Mouse (Mus musculus) ES-E14 (cell line): ENCODE results near the gene Plxnb3. TPM values are rescaled to one million over a fixed set of nuclear protein-coding genes. Genes with fewer than 3 reads are reported as not detected.

Source experiments
- DNase-seq: peaks from one replicate; pipeline ENCODE4 v3.0.0-alpha.2; 2013; ENCODE audit warnings: low read depth, low spot score
- H3K27ac ChIP-seq: 2 replicates; pipeline ENCODE4 v1.5.1; 2012; ENCODE audit warnings: low read depth, mild to moderate bottlenecking, low read length, moderate library complexity, mixed read lengths; ENCODE audit not compliant: poor library complexity, insufficient read depth, severe bottlenecking
- H3K36me3 ChIP-seq: 2 replicates; pipeline ENCODE4 v1.6.1; 2012; ENCODE audit warnings: mild to moderate bottlenecking, low read length, moderate library complexity, mixed read lengths; ENCODE audit not compliant: control insufficient read depth, poor library complexity, insufficient read depth, severe bottlenecking
- H3K4me1 ChIP-seq, 2 experiments: fragments of 150-350 bp in 1 of 2; sonication (generic) in 1 of 2; 2 replicates each; pipeline ENCODE4 v1.6.1; 2012; ENCODE audit warnings: low read length in 2 of 2, mild to moderate bottlenecking in 1 of 2, mixed read lengths in 1 of 2; ENCODE audit not compliant: control insufficient read depth in 2 of 2, insufficient read depth in 2 of 2, poor library complexity in 1 of 2
- H3K4me3 ChIP-seq, 2 experiments: fragments of 150-350 bp in 1 of 2; sonication (generic) in 1 of 2; 2 replicates each; pipeline ENCODE4 v1.5.1; 2012; ENCODE audit warnings: low read length in 2 of 2, low read depth in 1 of 2, mild to moderate bottlenecking in 1 of 2, mixed read lengths in 1 of 2; ENCODE audit not compliant: insufficient read depth in 1 of 2, poor library complexity in 1 of 2, severe bottlenecking in 1 of 2
- H3K9ac ChIP-seq: 2 replicates; pipeline ENCODE4 v1.6.1; 2012; ENCODE audit warnings: low read depth, mild to moderate bottlenecking, low read length, mixed read lengths; ENCODE audit not compliant: poor library complexity, insufficient read depth, severe bottlenecking
- H3K9me3 ChIP-seq: fragments of 150-350 bp; sonication (generic); 2 replicates; pipeline ENCODE4 v1.6.1; 2012; ENCODE audit warnings: low read depth, mild to moderate bottlenecking, low read length; ENCODE audit not compliant: control insufficient read depth, insufficient read depth
- CHD2 ChIP-seq: IDR thresholded peaks from 2 replicates; pipeline ENCODE4 v1.6.1; 2014; ENCODE audit warnings: mild to moderate bottlenecking, low read depth, low read length, inconsistent platforms
- HCFC1 ChIP-seq: IDR thresholded peaks from 2 replicates; pipeline ENCODE4 v1.6.1; 2012; ENCODE audit warnings: low read length, inconsistent platforms, borderline replicate concordance; ENCODE audit not compliant: insufficient read depth
- MAFK ChIP-seq: IDR thresholded peaks from 2 replicates; pipeline ENCODE4 v1.6.1; 2014; ENCODE audit warnings: mild to moderate bottlenecking, low read depth, low read length, inconsistent platforms; ENCODE audit not compliant: insufficient read depth
- ZC3H11A ChIP-seq: IDR thresholded peaks from 2 replicates; pipeline ENCODE4 v1.6.1; 2012; ENCODE audit warnings: low read depth, mild to moderate bottlenecking, inconsistent platforms, low read length, borderline replicate concordance
- ZNF384 ChIP-seq: IDR thresholded peaks from 2 replicates; pipeline ENCODE4 v1.6.1; 2012; ENCODE audit warnings: low read depth, low read length, inconsistent platforms
- in situ Hi-C, 2 experiments: fragments of 600-800 bp; cut with MboI; formaldehyde crosslinking; loops; one replicate each; pipeline ENCODE4 v1.15.1; 2025; ENCODE audit warnings: low sequenced_read_pairs in 2 of 2, inconsistent platforms in 1 of 2; ENCODE audit not compliant: unreplicated experiment in 2 of 2
- total RNA-seq: library from RNA; depleted of rRNA; stranded (reverse); fragments of 300-350 nt; gene quantifications from 2 replicates; pipeline ENCODE4 v1.2.3, GENCODE M21; 2012

Plxnb3 gene
- total RNA-seq, 1 experiment, result 0.27 TPM

DNA sequence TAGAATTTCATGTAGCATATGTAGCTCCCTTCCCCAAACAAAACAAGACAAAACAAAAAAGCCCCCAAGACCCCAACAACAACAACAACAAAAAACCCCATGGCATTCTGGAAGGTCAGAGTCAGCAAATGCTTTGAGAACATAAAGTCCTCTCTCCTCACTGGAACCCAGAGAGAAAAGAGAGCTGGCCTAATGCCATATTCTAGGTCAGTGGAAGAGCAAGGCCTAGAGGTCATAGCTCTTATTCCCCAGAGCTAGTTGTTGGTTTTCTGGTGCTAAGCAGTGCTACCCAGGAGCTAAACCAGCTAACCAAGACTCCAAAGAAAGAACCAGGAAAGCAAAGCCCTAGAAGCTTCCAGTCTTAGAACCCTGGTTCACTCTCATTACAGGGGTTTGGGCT, 28.8 kb downstream of the Plxnb3 start:
- in situ Hi-C loops, result no loop called here
- H3K4me3 ChIP-seq, result peak overlapping the region; percentile 89 to 92
- H3K36me3 ChIP-seq, result peaks cover 20% of the 10 kb centered on the region
- H3K4me1 ChIP-seq, result peaks cover 2 to 3% of the 10 kb centered on the region in 2 experiments; a peak in 2 of 4 replicates
- peak overlapping the region; percentile 91 for H3K9ac ChIP-seq
- no peaks in the 10 kb centered on the region for H3K9me3 ChIP-seq
- DNase-seq, result no peak
- no peak for TF ChIP-seq MAFK
- no peak for TF ChIP-seq ZNF384
- TF ChIP-seq CHD2, result no peak
- TF ChIP-seq ZC3H11A, result no peak
- TF ChIP-seq HCFC1, result no peak
- peak overlapping the region; percentile 95; the same call in 1 of the 2 replicates for H3K27ac ChIP-seq

DNA sequence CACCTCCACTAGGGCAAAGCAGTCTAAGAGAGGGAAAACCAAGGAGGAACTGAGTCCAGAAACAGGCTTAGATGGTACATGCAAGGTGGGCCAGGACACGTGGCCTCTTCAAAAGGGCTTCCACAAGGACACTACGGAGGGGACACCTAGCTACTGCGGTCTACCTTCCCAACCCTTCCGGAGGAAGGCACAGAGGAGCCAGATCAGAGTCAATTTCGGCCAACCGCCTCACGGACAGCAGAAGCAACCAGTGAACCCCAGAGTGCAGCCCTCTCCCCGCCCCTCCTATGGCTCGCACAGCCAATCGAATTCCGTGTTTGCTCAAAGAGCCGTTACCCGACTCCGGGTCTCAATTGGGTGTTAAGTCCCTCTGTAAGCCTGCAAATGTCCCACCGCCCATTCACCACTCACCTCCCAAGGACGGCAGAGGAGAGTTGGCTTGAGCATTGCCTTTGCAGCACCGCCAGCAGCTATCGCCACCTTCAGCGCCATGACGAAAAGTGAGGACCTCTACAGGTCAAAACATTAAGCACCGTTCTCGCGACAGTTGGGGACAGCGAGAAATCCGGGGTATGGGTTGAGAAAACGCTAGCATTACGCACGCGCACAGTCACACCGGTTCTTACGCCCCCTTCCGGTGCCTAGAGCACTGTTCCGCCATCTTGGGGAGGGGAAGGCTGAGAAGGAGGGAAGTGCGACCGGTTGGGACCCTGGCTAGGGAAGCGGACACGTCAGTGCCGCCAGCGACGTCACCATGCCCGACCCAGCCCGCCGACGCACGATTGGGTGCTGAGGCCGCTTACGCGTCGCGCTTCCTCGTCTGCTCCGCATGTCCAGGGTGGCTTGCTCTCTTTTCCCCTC, 29.7 kb downstream of the Plxnb3 start, which contains the start of the genes Idh3g and Ssr4:
Gene Idh3g (minus strand): TSS at position 534 of the 861 bp plus-strand sequence.
Gene Ssr4 (plus strand): TSS at position 665 of the 861 bp plus-strand sequence.
- Histone ChIP-seq H3K27ac (peak within 1 kb of the TSS; percentile 95), H3K36me3 (peaks cover 25% of the 10 kb centered on the region), H3K4me1 (peaks cover 2 to 3% of the 10 kb centered on the region in 2 experiments; a peak in 2 of 4 replicates), H3K9ac (peak within 1 kb of the TSS; percentile 97), H3K4me3 (peak within 1 kb of the TSS; percentile 89 to 92), H3K9me3 (no peaks in the 10 kb centered on the region)
- peak; percentile 88 for DNase-seq
- TF ChIP-seq ZC3H11A (no peak), ZNF384 (no peak), HCFC1 (peak; percentile 69; the same call in 1 of the 2 replicates), CHD2 (peak; percentile 97), MAFK (no peak)
- in situ Hi-C loops, result no loop called here

DNA sequence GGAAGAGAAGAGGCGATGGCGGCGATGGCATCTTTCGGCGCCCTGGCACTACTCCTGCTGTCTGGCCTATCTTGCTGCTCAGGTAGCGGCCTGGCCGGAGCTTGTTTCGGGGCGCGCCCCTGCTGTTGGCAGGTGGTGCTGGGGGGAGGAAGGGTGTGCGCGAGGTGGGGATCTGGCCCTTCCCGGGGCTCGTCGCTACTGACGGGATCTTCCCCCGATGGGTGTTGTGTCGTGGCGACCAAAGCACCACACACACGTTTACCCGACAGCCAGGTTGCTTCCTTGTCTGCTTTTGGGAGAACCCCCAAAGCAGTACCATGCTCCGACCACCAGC, 30.3 kb downstream of the Plxnb3 start:
- in situ Hi-C loops, result no loop called here

DNA sequence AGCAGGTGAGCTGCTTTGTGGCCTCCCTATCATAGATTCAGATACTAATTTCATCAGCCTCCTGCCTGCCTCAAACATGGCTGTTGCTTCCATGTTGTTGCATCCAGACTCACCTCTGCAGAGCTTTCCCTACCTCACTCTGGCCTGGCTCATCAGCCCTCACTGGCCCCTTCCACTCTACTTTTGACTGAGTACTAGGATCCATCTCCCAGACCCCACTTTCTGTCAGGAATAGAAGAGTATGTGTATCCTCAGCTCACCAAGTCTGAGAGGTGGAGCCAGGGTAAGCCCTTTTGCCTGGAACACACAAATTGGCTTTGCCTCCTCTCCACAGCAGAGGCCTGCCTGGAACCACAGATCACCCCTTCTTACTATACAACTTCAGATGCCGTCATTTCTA, 31.6 kb downstream of the Plxnb3 start:
- no peak for DNase-seq
- Histone ChIP-seq H3K27ac (no peak overlapping the region), H3K9ac (peak overlapping the region; percentile 97; the same call in 1 of the 2 replicates), H3K9me3 (no peaks in the 10 kb centered on the region), H3K4me1 (peaks cover 2 to 3% of the 10 kb centered on the region in 2 experiments; a peak in 2 of 4 replicates), H3K4me3 (peak overlapping the region in 1 of 2 experiments; percentile 89; a peak in 3 of 4 replicates), H3K36me3 (peaks cover 23% of the 10 kb centered on the region)
- in situ Hi-C loops, result no loop called here
- TF ChIP-seq ZNF384, result no peak
- no peak for TF ChIP-seq HCFC1
- no peak for TF ChIP-seq MAFK
- TF ChIP-seq ZC3H11A, result no peak
- no peak for TF ChIP-seq CHD2

More for the DNA sequence above, 30.3 kb downstream of the Plxnb3 start:
- Histone ChIP-seq H3K4me1 (peaks cover 2 to 3% of the 10 kb centered on the region in 2 experiments; a peak in 2 of 4 replicates), H3K9ac (peak overlapping the region; percentile 97), H3K9me3 (no peaks in the 10 kb centered on the region), H3K27ac (peak overlapping the region; percentile 95), H3K36me3 (peaks cover 23% of the 10 kb centered on the region), H3K4me3 (peak overlapping the region; percentile 89 to 92)
- no peak for TF ChIP-seq CHD2
- TF ChIP-seq ZNF384, result no peak
- no peak for TF ChIP-seq HCFC1
- no peak for DNase-seq
